Mouse (Mus musculus) limb, embryonic 15.5 days (tissue): Measurements from ENCODE around the gene Ccdc120. TPM values are rescaled to one million over a fixed set of nuclear protein-coding genes. Genes with fewer than 3 reads are reported as not detected.
A peak's percentile ranks its signal among the peaks of the same experiment; 100 is the strongest.

ENCODE experiments used
- ATAC-seq: fragments of 200-750 bp; cut with Nextera tagmentation; 2 replicates; pipeline ENCODE4 v1.8.0; 2017; ENCODE audit warnings: low read depth, moderate TSS enrichment; ENCODE audit not compliant: insufficient number of reproducible peaks, low FRiP score, low TSS enrichment
- H3K27ac ChIP-seq: fragments of 300-500 bp; sonication (generic); 2 replicates; pipeline ENCODE4 v1.5.1; 2015; ENCODE audit warnings: moderate library complexity, mild to moderate bottlenecking, inconsistent platforms
- H3K27me3 ChIP-seq: fragments of 300-500 bp; sonication (generic); 2 replicates; pipeline ENCODE4 v1.6.1; 2015; ENCODE audit warnings: inconsistent platforms
- H3K36me3 ChIP-seq: fragments of 300-500 bp; sonication (generic); 2 replicates; pipeline ENCODE4 v1.6.1; 2015; ENCODE audit warnings: inconsistent platforms
- H3K4me1 ChIP-seq: fragments of 300-500 bp; sonication (generic); 2 replicates; pipeline ENCODE4 v1.6.1; 2015; ENCODE audit warnings: inconsistent platforms
- H3K4me2 ChIP-seq: fragments of 300-500 bp; sonication (generic); 2 replicates; pipeline ENCODE4 v1.6.1; 2015; ENCODE audit warnings: mild to moderate bottlenecking, inconsistent platforms
- H3K4me3 ChIP-seq: fragments of 300-500 bp; sonication (generic); 2 replicates; pipeline ENCODE4 v1.5.1; 2015; ENCODE audit warnings: mild to moderate bottlenecking, inconsistent platforms
- H3K9ac ChIP-seq: fragments of 300-500 bp; sonication (generic); 2 replicates; pipeline ENCODE4 v1.6.1; 2015; ENCODE audit warnings: inconsistent platforms
- H3K9me3 ChIP-seq: fragments of 300-500 bp; sonication (generic); 2 replicates; pipeline ENCODE4 v1.6.1; 2016; ENCODE audit warnings: inconsistent platforms
- WGBS: fragments of 180-500 bp; shearing (Covaris S2); methylation state at CpG from one replicate; pipeline ENCODE4 v1.1.7; 2015; 5-methylcytosine and 5-hydroxymethylcytosine counted together
- polyA plus RNA-seq: library from polyadenylated mRNA; unstranded; fragments of >200 nt; fragmentation: Nextera tagmentation; extraction: Ambion mirVana; gene quantifications from 2 replicates; pipeline ENCODE4 v1.2.1, GENCODE M21; 2015

Ccdc120 gene
- 14.9 and 21.8 TPM in 2 replicates for polyA plus RNA-seq

- ATAC-seq = 0 out of 2 replicates have a peak, but pooled peaks have one; percentile 55
- Histone ChIP-seq H3K27ac (no peak within 1 kb of the TSS), H3K4me1 (0 out of 2 replicates have a peak, but pooled peaks cover 5% of the 10 kb centered on the region), H3K4me3 (peak within 1 kb of the TSS; percentile 62), H3K9me3 (no peaks in the 10 kb centered on the region), H3K4me2 (peak within 1 kb of the TSS; percentile 48), H3K36me3 (no peaks in the 10 kb centered on the region), H3K9ac (peak within 1 kb of the TSS; percentile 56), H3K27me3 (no peaks in the 10 kb centered on the region)
- 12% methylated on average over 55 of the region's 56 CpGs for WGBS
Measured at GRCm38 (mm10) chrX:7750432-7751116, at the start of gene Ccdc120. Ccdc120 (minus strand) TSS chrX:7750905.

DNA sequence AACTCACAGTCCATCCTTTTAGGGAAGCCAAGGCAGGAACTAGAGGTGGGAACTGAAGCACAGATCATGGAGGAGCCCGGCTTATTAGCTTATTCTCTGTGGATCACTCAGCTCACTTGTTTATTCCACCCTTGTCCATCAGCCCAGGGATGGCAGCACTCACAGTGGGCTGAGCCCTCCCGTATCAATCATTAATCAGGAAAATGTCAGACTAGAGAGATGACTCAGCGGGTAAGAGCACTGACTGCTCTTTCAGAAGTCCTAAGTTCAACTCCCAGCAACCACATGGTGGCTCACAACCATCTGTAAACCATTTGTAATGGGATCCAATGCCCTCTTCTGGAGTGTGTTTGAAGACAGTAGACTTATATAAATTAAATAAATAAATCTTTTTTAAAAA is 46.6 kb upstream of the Ccdc120 start:
- H3K9me3 ChIP-seq = no peaks in the 10 kb centered on the region
- 87% methylated on average over 3 of the region's 3 CpGs for WGBS
- no peaks in the 10 kb centered on the region for H3K4me1 ChIP-seq
- H3K4me2 ChIP-seq = no peak overlapping the region
- H3K27ac ChIP-seq = no peak overlapping the region
- no peak overlapping the region for H3K4me3 ChIP-seq
- no peak overlapping the region for H3K9ac ChIP-seq
- no peak for ATAC-seq
- H3K27me3 ChIP-seq = no peaks in the 10 kb centered on the region
- H3K36me3 ChIP-seq = peaks cover 20% of the 10 kb centered on the region

GRCm38 (mm10) chrX:7795016-7795415 is 44.3 kb upstream of the Ccdc120 start:
- H3K4me2 ChIP-seq = no peak overlapping the region
- no peak overlapping the region for H3K9ac ChIP-seq
- ATAC-seq = no peak
- H3K4me1 ChIP-seq = peaks cover 5% of the 10 kb centered on the region; the same call in 1 of the 2 replicates
- H3K27me3 ChIP-seq = no peaks in the 10 kb centered on the region
- H3K9me3 ChIP-seq = no peaks in the 10 kb centered on the region
- H3K4me3 ChIP-seq = no peak overlapping the region
- no peak overlapping the region for H3K27ac ChIP-seq
- H3K36me3 ChIP-seq = peaks cover 13% of the 10 kb centered on the region
- 24% methylated on average over 7 of the region's 7 CpGs for WGBS

DNA sequence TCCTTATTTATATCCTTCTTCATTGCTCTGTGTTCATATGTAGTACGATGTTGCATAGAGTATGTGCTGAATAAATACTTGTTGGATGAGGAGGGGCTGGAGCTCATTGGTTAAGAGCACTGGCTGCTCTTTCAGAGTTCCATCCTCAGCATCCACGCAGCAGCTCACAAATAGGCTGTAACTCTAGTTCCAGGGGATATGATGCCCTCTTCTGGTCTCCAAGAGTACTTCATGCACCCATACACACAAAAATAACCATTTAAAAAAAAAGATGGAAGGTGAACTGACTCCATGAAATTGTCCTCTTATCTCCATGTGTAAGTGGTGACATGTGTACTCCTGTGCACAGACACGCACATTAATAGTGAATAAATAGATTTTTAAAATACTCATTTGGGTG is 42.7 kb upstream of the Ccdc120 start:
- no peaks in the 10 kb centered on the region for H3K9me3 ChIP-seq
- ATAC-seq = no peak
- no peak overlapping the region for H3K4me2 ChIP-seq
- H3K9ac ChIP-seq = no peak overlapping the region
- no peak overlapping the region for H3K27ac ChIP-seq
- 56% methylated on average over 3 of the region's 3 CpGs for WGBS
- no peak overlapping the region for H3K4me3 ChIP-seq
- peaks cover 5% of the 10 kb centered on the region; the same call in 1 of the 2 replicates for H3K4me1 ChIP-seq
- H3K36me3 ChIP-seq = 0 out of 2 replicates have a peak, but pooled peaks cover 3% of the 10 kb centered on the region
- H3K27me3 ChIP-seq = no peaks in the 10 kb centered on the region

DNA sequence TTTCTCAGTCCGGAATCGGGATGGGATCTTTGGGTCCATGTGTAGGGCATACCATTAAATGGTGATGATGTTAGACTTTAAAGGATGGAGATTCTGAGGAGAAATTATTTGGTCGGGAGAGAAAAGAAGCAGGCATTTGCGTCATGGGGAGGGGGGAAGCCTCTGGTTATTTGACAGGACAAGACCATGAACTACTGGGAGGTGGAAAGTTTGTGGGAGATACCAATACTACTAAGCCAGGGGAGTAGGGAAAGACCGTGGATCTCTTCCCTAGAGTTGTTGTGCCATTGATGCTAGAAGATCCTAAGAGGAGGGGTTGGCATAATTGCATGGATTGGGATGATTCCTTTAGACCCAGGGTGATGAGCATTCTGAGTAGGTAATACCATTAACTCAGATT is 39.6 kb upstream of the Ccdc120 start:
- no peak for ATAC-seq
- Histone ChIP-seq H3K27ac (no peak overlapping the region), H3K4me2 (peak overlapping the region; percentile 44), H3K9ac (peak overlapping the region; percentile 31; the same call in 1 of the 2 replicates), H3K27me3 (no peaks in the 10 kb centered on the region), H3K4me1 (peaks cover 5% of the 10 kb centered on the region; the same call in 1 of the 2 replicates), H3K4me3 (peak overlapping the region; percentile 54), H3K9me3 (no peaks in the 10 kb centered on the region), H3K36me3 (0 out of 2 replicates have a peak, but pooled peaks cover 3% of the 10 kb centered on the region)
- WGBS = 18% methylated on average over 5 of the region's 5 CpGs

DNA sequence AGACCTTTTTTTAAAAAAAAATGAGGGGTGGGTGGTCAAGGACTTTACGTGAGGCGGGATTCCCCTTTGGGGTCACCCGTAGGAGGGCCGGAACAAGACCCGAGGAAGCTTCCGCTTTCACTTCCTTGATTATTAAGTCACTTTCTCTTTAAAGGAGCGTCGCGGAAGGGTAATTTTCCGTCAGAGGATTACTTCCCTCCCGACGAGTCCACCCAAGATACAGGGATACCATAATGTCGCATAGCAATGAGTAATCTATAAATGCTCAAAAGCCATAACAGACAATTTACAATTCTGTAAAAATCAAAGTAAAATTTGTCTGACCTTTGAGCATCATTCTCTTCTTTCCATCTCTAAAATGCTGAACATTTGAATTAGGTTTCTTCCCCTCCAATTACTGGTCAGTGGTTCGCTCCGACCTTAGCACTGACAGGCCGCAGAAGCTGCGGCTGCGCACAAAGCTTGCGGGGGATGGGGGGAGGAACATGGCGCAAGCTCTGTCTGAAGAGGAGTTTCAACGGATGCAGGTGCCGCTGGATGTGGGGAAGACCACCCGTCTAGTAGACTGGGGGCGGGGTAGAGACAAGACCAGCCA is 38.9 kb upstream of the Ccdc120 start, which contains the start of gene Gripap1:
TSS of gene Gripap1 (plus strand) at position 224 of the 595 bp plus-strand sequence.
- H3K9me3 ChIP-seq = no peaks in the 10 kb centered on the region
- WGBS = 14% methylated on average over 24 of the region's 24 CpGs
- H3K36me3 ChIP-seq = 0 out of 2 replicates have a peak, but pooled peaks cover 3% of the 10 kb centered on the region
- no peaks in the 10 kb centered on the region for H3K27me3 ChIP-seq
- peak within 1 kb of the TSS; percentile 44 for H3K4me2 ChIP-seq
- H3K4me3 ChIP-seq = peak within 1 kb of the TSS; percentile 54
- peak; percentile 63; the same call in 1 of the 2 replicates for ATAC-seq
- no peak within 1 kb of the TSS for H3K27ac ChIP-seq
- peak within 1 kb of the TSS; percentile 31; the same call in 1 of the 2 replicates for H3K9ac ChIP-seq
- H3K4me1 ChIP-seq = peaks cover 5% of the 10 kb centered on the region; the same call in 1 of the 2 replicates

DNA sequence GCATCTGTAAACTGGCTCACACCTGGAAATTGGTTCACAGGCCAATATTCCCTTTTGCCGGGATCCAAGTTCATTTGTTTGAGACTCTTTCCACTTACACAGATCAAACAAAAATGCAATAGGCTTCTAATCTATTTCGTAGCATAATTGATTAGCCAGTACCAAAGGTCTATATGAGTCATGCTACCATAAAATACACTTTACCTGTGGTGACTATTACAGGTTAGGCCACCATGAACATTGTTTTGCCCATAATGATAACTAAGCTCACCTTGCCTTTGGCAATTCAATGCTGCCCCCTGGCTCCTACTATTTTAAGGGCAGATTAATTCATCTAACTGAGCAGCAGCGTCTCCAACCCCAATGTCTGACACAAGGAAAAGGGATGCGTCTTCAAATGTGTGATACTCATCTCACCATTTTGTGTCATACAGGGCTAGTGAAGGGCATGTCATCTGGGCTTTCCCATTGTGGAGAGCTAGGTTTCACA is 31.9 kb upstream of the Ccdc120 start:
- no peaks in the 10 kb centered on the region for H3K27me3 ChIP-seq
- no peaks in the 10 kb centered on the region for H3K9me3 ChIP-seq
- no peak overlapping the region for H3K27ac ChIP-seq
- H3K4me3 ChIP-seq = no peak overlapping the region
- no peak overlapping the region for H3K4me2 ChIP-seq
- no peak overlapping the region for H3K9ac ChIP-seq
- 75% methylated on average over 4 of the region's 4 CpGs for WGBS
- H3K4me1 ChIP-seq = no peaks in the 10 kb centered on the region
- no peak for ATAC-seq
- H3K36me3 ChIP-seq = no peaks in the 10 kb centered on the region

GRCm38 (mm10) chrX:7779294-7779693 is 28.6 kb upstream of the Ccdc120 start:
- Histone ChIP-seq H3K4me2 (no peak overlapping the region), H3K36me3 (peaks cover 4% of the 10 kb centered on the region; the same call in 1 of the 2 replicates), H3K27me3 (no peaks in the 10 kb centered on the region), H3K27ac (no peak overlapping the region), H3K4me1 (no peaks in the 10 kb centered on the region), H3K9me3 (no peaks in the 10 kb centered on the region), H3K9ac (no peak overlapping the region), H3K4me3 (no peak overlapping the region)
- 25% methylated on average over 3 of the region's 3 CpGs for WGBS
- no peak for ATAC-seq

- H3K36me3 ChIP-seq = peaks cover 10% of the 10 kb centered on the region
- no peaks in the 10 kb centered on the region for H3K27me3 ChIP-seq
- H3K4me2 ChIP-seq = no peak overlapping the region
- WGBS = 67% methylated on average over 7 of the region's 7 CpGs
- no peaks in the 10 kb centered on the region for H3K9me3 ChIP-seq
- no peak for ATAC-seq
- H3K9ac ChIP-seq = no peak overlapping the region
- H3K4me1 ChIP-seq = no peaks in the 10 kb centered on the region
- no peak overlapping the region for H3K4me3 ChIP-seq
- no peak overlapping the region for H3K27ac ChIP-seq
Measured at GRCm38 (mm10) chrX:7778450-7779244, 27.9 kb upstream of the Ccdc120 start.

DNA sequence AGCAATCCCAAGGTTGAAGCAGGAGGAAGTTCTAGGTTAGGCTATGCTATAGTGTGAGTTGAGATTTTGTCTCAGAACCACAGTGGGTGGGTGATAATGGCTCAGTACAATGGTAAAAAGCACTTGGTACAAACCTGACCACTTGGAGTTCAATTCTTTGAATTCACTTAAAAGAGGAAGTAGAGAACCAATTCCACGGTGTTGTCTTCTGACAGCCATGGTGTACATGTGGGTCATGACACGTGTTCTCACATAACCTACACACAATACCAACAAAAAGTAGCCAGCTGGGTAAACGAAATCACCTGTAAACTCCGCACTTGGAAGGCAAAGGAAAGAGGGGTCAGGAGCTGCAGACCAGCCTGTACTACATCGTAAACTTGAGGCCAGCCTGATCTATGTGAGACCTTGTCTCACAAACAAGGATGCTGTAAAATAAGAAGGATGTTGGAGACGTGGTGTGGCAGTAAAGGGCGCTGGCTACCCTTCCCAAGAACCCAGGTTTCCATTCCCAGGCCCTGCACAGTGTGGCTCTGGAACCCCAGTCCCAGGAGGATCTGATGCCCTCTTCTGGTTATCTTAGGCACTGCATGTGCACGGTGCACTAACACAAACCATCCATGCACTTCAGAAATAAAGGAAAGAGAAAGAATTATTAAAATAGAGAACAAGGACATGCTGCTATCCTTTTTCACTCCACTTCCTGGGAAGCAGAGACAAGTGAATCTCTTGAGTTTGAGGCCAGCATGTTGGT is 25.8 kb upstream of the Ccdc120 start:
- Histone ChIP-seq H3K9me3 (no peaks in the 10 kb centered on the region), H3K9ac (no peak overlapping the region), H3K27ac (no peak overlapping the region), H3K4me2 (no peak overlapping the region), H3K27me3 (no peaks in the 10 kb centered on the region), H3K4me1 (no peaks in the 10 kb centered on the region), H3K4me3 (no peak overlapping the region), H3K36me3 (peaks cover 23% of the 10 kb centered on the region)
- no peak for ATAC-seq
- 49% methylated on average over 8 of the region's 8 CpGs for WGBS
